Mouse (Mus musculus): Measurements from ENCODE around the gene Rbfox3. TPM values are rescaled to one million over a fixed set of nuclear protein-coding genes. Genes with fewer than 3 reads are reported as not detected.

The Rbfox3 gene
- polyA plus RNA-seq, 1 experiment from 2014 or later, result 0.97 TPM

GRCm38 (mm10) chr11:118773076-118773583, 138.3 kb downstream of the Rbfox3 start:
- no peak overlapping the region for H3K4me2 ChIP-seq (replicated peaks; ENCODE audit: low read depth, low read length)
- no peak for ATAC-seq
- no peak overlapping the region for H3K4me3 ChIP-seq (ENCODE audit: low read depth, low read length)
- no peaks in the 10 kb centered on the region for H3K4me1 ChIP-seq (ENCODE audit: insufficient read depth, low read depth, low read length)
- H3K27ac ChIP-seq (ENCODE audit: low read length), result no peak overlapping the region
- H3K9me3 ChIP-seq (ENCODE audit: low read length), result no peaks in the 10 kb centered on the region
- H3K9ac ChIP-seq (replicated peaks; ENCODE audit: low read depth), result no peak overlapping the region
- H3K27me3 ChIP-seq (replicated peaks; ENCODE audit: insufficient read depth, low read length), result no peaks in the 10 kb centered on the region
- 40% methylated on average over 12 of the region's 12 CpGs for WGBS
- no peak for DNase-seq (ENCODE audit: low spot score)
- H3K36me3 ChIP-seq (ENCODE audit: insufficient read depth, low read length), result no peaks in the 10 kb centered on the region
- TF ChIP-seq EP300 (IDR thresholded peaks at IDR 0.05), result no peak

- no peak overlapping the region for H3K4me2 ChIP-seq (replicated peaks; ENCODE audit: low read depth, low read length)
- H3K4me1 ChIP-seq (ENCODE audit: insufficient read depth, low read depth, low read length), result no peaks in the 10 kb centered on the region
- H3K27me3 ChIP-seq (replicated peaks; ENCODE audit: insufficient read depth, low read length), result no peaks in the 10 kb centered on the region
- H3K27ac ChIP-seq (ENCODE audit: low read length), result no peak overlapping the region
- TF ChIP-seq CTCF (IDR thresholded peaks at IDR 0.05), result no peak
- no peak for TF ChIP-seq EP300 (IDR thresholded peaks at IDR 0.05)
- H3K4me3 ChIP-seq (ENCODE audit: low read depth, low read length), result no peak overlapping the region
- DNase-seq (ENCODE audit: low spot score) (no peak), ATAC-seq (no peak)
- no peaks in the 10 kb centered on the region for H3K9me3 ChIP-seq (ENCODE audit: low read length)
- H3K9ac ChIP-seq (replicated peaks; ENCODE audit: low read depth), result no peak overlapping the region
- no peaks in the 10 kb centered on the region for H3K36me3 ChIP-seq (ENCODE audit: insufficient read depth, low read length)
- WGBS, result 82% methylated on average over 4 of the region's 4 CpGs
These were observed 140.0 kb downstream of the Rbfox3 start for GRCm38 (mm10) chr11:118771358-118771757.

GRCm38 (mm10) chr11:118770789-118771188, 140.6 kb downstream of the Rbfox3 start:
- no peaks in the 10 kb centered on the region for H3K9me3 ChIP-seq (ENCODE audit: low read length)
- WGBS, result 86% methylated on average over 7 of the region's 7 CpGs
- H3K27ac ChIP-seq (ENCODE audit: low read length), result no peak overlapping the region
- DNase-seq (ENCODE audit: low spot score) (no peak), ATAC-seq (no peak)
- H3K4me3 ChIP-seq (ENCODE audit: low read depth, low read length), result no peak overlapping the region
- H3K4me1 ChIP-seq (ENCODE audit: insufficient read depth, low read depth, low read length), result no peaks in the 10 kb centered on the region
- no peak overlapping the region for H3K4me2 ChIP-seq (replicated peaks; ENCODE audit: low read depth, low read length)
- H3K36me3 ChIP-seq (ENCODE audit: insufficient read depth, low read length), result no peaks in the 10 kb centered on the region
- no peaks in the 10 kb centered on the region for H3K27me3 ChIP-seq (replicated peaks; ENCODE audit: insufficient read depth, low read length)
- no peak overlapping the region for H3K9ac ChIP-seq (replicated peaks; ENCODE audit: low read depth)
- TF ChIP-seq EP300 (IDR thresholded peaks at IDR 0.05) (no peak), CTCF (IDR thresholded peaks at IDR 0.05) (no peak)

- no peak overlapping the region for H3K9ac ChIP-seq (replicated peaks; ENCODE audit: low read depth)
- H3K9me3 ChIP-seq (ENCODE audit: low read length), result no peaks in the 10 kb centered on the region
- H3K4me2 ChIP-seq (replicated peaks; ENCODE audit: low read depth, low read length), result no peak overlapping the region
- no peak for DNase-seq (ENCODE audit: low spot score)
- no peak overlapping the region for H3K27ac ChIP-seq (ENCODE audit: low read length)
- no peaks in the 10 kb centered on the region for H3K36me3 ChIP-seq (ENCODE audit: insufficient read depth, low read length)
- no peak for TF ChIP-seq EP300 (IDR thresholded peaks at IDR 0.05)
- no peak for TF ChIP-seq CTCF (IDR thresholded peaks at IDR 0.05)
- no peaks in the 10 kb centered on the region for H3K4me1 ChIP-seq (ENCODE audit: insufficient read depth, low read depth, low read length)
- no peaks in the 10 kb centered on the region for H3K27me3 ChIP-seq (replicated peaks; ENCODE audit: insufficient read depth, low read length)
- H3K4me3 ChIP-seq (ENCODE audit: low read depth, low read length), result no peak overlapping the region
- WGBS, result 40% methylated on average over 2 of the region's 2 CpGs
- no peak for ATAC-seq
These were observed 141.9 kb downstream of the Rbfox3 start for GRCm38 (mm10) chr11:118769542-118769941.

DNA sequence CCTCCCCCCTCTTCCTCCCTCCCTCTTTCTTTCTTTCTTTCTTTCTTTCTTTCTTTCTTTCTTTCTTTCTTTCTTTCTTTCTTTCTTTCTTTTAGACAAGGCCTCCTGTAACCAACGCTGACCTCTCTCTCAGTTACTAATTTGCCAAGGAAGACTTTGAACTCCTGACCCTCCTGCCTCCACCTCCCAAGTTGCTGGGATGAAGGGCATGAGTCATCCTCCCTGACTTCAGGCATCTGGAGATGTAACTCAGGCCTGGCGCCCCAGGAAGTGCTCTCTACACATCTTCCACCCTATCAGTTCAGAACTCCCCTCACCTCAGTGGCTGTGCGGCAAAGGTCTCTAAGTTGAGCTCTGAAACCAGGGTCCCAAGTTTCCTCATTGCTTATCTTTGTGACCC, 143.0 kb downstream of the Rbfox3 start:
- Histone ChIP-seq H3K27me3 (replicated peaks; ENCODE audit: insufficient read depth, low read length) (no peaks in the 10 kb centered on the region), H3K36me3 (ENCODE audit: insufficient read depth, low read length) (no peaks in the 10 kb centered on the region), H3K9me3 (ENCODE audit: low read length) (no peaks in the 10 kb centered on the region), H3K4me3 (ENCODE audit: low read depth, low read length) (no peak overlapping the region), H3K4me1 (ENCODE audit: insufficient read depth, low read depth, low read length) (no peaks in the 10 kb centered on the region), H3K27ac (ENCODE audit: low read length) (no peak overlapping the region), H3K4me2 (replicated peaks; ENCODE audit: low read depth, low read length) (no peak overlapping the region), H3K9ac (replicated peaks; ENCODE audit: low read depth) (no peak overlapping the region)
- no peak for ATAC-seq
- TF ChIP-seq CTCF (IDR thresholded peaks at IDR 0.05), result no peak
- no peak for TF ChIP-seq EP300 (IDR thresholded peaks at IDR 0.05)
- DNase-seq (ENCODE audit: low spot score), result no peak
- WGBS, result 34% methylated on average over 3 of the region's 3 CpGs

DNA sequence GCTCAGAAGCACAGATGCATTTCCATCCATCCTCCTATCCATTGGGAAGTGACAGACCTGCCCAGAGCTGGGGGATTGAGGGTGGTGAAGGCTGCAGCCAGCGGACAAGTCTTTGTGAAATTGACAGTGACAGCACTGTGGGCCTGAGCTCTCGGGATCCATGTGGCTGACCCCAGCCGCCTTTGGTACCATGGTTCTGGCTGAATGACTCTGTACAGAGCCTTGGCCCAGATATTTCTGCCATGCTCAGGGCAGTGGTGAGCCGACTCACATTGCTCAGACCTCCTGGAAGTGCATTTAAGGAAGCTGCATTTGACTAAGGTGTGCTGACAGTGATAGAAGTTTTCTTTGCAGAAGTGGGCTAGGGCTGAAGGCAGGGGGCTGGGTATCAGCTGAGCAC, 144.0 kb downstream of the Rbfox3 start:
- H3K4me3 ChIP-seq (ENCODE audit: low read depth, low read length), result no peak overlapping the region
- ATAC-seq (no peak), DNase-seq (ENCODE audit: low spot score) (no peak)
- no peak overlapping the region for H3K9ac ChIP-seq (replicated peaks; ENCODE audit: low read depth)
- no peak overlapping the region for H3K4me2 ChIP-seq (replicated peaks; ENCODE audit: low read depth, low read length)
- no peaks in the 10 kb centered on the region for H3K27me3 ChIP-seq (replicated peaks; ENCODE audit: insufficient read depth, low read length)
- no peaks in the 10 kb centered on the region for H3K9me3 ChIP-seq (ENCODE audit: low read length)
- no peak overlapping the region for H3K27ac ChIP-seq (ENCODE audit: low read length)
- TF ChIP-seq CTCF (IDR thresholded peaks at IDR 0.05), result no peak
- TF ChIP-seq EP300 (IDR thresholded peaks at IDR 0.05), result no peak
- H3K36me3 ChIP-seq (ENCODE audit: insufficient read depth, low read length), result no peaks in the 10 kb centered on the region
- 63% methylated on average over 4 of the region's 4 CpGs for WGBS
- no peaks in the 10 kb centered on the region for H3K4me1 ChIP-seq (ENCODE audit: insufficient read depth, low read depth, low read length)

Data from lung, postnatal 0 days (tissue).